ENCODE assay signal across 23 mouse cellular contexts in genomic region chr7:4518487-4518886, GRCm38 (mm10). TPM values are rescaled to one million over a fixed set of nuclear protein-coding genes. Genes with fewer than 3 reads are reported as not detected.
DNase-seq lines count a peak whose midpoint lies in the region; ATAC-seq and TF ChIP-seq lines count a peak whose summit lies in the region.
"Had no signal": no experiment of that assay in that cellular context is flagged by ENCODE, and none has a peak within 500 bp of the region (broad histone marks: within the 10 kb centered on the region; RNA-seq: fewer than 3 reads in every experiment).

No protein-coding gene starts in this region.

- peak overlapping the region; percentile 21; the same call in 1 of the 2 replicates for H3K9ac ChIP-seq in heart, embryonic 15.5 days
- peak overlapping the region; percentile 77; the same call in 1 of the 2 replicates for H3K9ac ChIP-seq in heart, postnatal 0 days (replicated peaks; ENCODE audit: low read depth, low read length)
- H3K9ac ChIP-seq: embryonic facial prominence, embryonic 12.5 days; limb, embryonic 13.5 days; liver, embryonic 15.5 days; neural tube, embryonic 12.5 days had no signal

- H3K9me3 ChIP-seq in heart, embryonic 15.5 days (replicated peaks), result no peaks in the 10 kb centered on the region
- no peaks in the 10 kb centered on the region for H3K9me3 ChIP-seq in heart, postnatal 0 days (replicated peaks; ENCODE audit: control insufficient read depth, low read length)
- H3K9me3 ChIP-seq: embryonic facial prominence, embryonic 12.5 days; limb, embryonic 13.5 days; liver, embryonic 15.5 days; neural tube, embryonic 12.5 days had no signal

- WGBS in heart, embryonic 15.5 days, result 36% methylated on average over 1 of the region's 1 CpGs
- WGBS in heart, postnatal 0 days, result 27% methylated on average over 1 of the region's 1 CpGs

- TF ChIP-seq CTCF in heart, postnatal 0 days (IDR thresholded peaks at IDR 0.05; ENCODE audit: low read depth), result no peak

- peaks cover 9% of the 10 kb centered on the region; the same call in 1 of the 2 replicates for H3K36me3 ChIP-seq in heart, embryonic 15.5 days
- peaks cover 25% of the 10 kb centered on the region for H3K36me3 ChIP-seq in heart, postnatal 0 days (replicated peaks; ENCODE audit: control insufficient read depth, insufficient read depth, low read length)
- H3K36me3 ChIP-seq: embryonic facial prominence, embryonic 12.5 days; limb, embryonic 13.5 days; liver, embryonic 15.5 days; neural tube, embryonic 12.5 days had no signal

- peak overlapping the region; percentile 88 for H3K27ac ChIP-seq in heart, embryonic 15.5 days
- peak overlapping the region; percentile 89 for H3K27ac ChIP-seq in heart, postnatal 0 days (ENCODE audit: low read depth)
- H3K27ac ChIP-seq: embryonic facial prominence, embryonic 12.5 days; hindbrain, postnatal 0 days; limb, embryonic 13.5 days; liver, embryonic 15.5 days; neural tube, embryonic 12.5 days; stomach, postnatal 0 days had no signal

- no peak for TF ChIP-seq EP300 in heart, postnatal 0 days (IDR thresholded peaks at IDR 0.05; ENCODE audit: low read depth)

- DNase-seq in heart, adult 11 months, result no peak
- DNase-seq in 416B (ENCODE audit: low read depth), result peak; percentile 38
- peak; percentile 39 for DNase-seq in CD4-positive helper T cell, adult 2 months (ENCODE audit: low read depth, low spot score)
- no peak for DNase-seq in heart, postnatal 0 days (ENCODE audit: low spot score)
- no peak for DNase-seq in layer of hippocampus, adult 18-20 months (ENCODE audit: low spot score in 2 of 2)
- DNase-seq in embryo, embryonic 10.5 days (ENCODE audit: low spot score), result no peak
- DNase-seq: adrenal gland, postnatal 36 days; cerebellum, adult 8-10 months; kidney, adult 8-10 months; kidney, postnatal 25 days; layer of hippocampus, adult 9-11 months; lung, postnatal 14 days; spleen, adult 18-20 months had no signal

- no peak for ATAC-seq in heart, embryonic 15.5 days (replicated peaks; ENCODE audit: insufficient number of reproducible peaks, insufficient read depth, low FRiP score, low read depth)
- no peak for ATAC-seq in heart, postnatal 0 days (ENCODE audit: insufficient read depth, low read depth)
- ATAC-seq: forebrain, embryonic 16.5 days; hindbrain, postnatal 0 days had no signal

- peaks cover 58% of the 10 kb centered on the region for H3K4me1 ChIP-seq in heart, embryonic 15.5 days (replicated peaks)
- H3K4me1 ChIP-seq in heart, postnatal 0 days (ENCODE audit: control insufficient read depth, insufficient read depth), result peaks cover 47% of the 10 kb centered on the region

- no peaks in the 10 kb centered on the region for H3K27me3 ChIP-seq in heart, embryonic 15.5 days
- no peaks in the 10 kb centered on the region for H3K27me3 ChIP-seq in heart, postnatal 0 days (ENCODE audit: control insufficient read depth, insufficient read depth, low read length)
- H3K27me3 ChIP-seq: embryonic facial prominence, embryonic 12.5 days had no signal

- H3K4me3 ChIP-seq in heart, embryonic 15.5 days, result peak overlapping the region; percentile 58
- peak overlapping the region; percentile 49 for H3K4me3 ChIP-seq in heart, postnatal 0 days (ENCODE audit: low read depth, low read length)
- H3K4me3 ChIP-seq: embryonic facial prominence, embryonic 12.5 days; limb, embryonic 13.5 days; liver, embryonic 15.5 days; neural tube, embryonic 12.5 days had no signal

- peak overlapping the region; percentile 70 for H3K4me2 ChIP-seq in heart, embryonic 15.5 days
- peak overlapping the region; percentile 79 for H3K4me2 ChIP-seq in heart, postnatal 0 days (ENCODE audit: low read depth, low read length)
- H3K4me2 ChIP-seq: embryonic facial prominence, embryonic 12.5 days; limb, embryonic 13.5 days; liver, embryonic 15.5 days; neural tube, embryonic 12.5 days had no signal

RNA-seq across cellular contexts. Expression of gene Tnnt1, which starts 2.3 kb away (rescaled TPM):
- 255 and 278 TPM in 2 replicates for polyA plus RNA-seq in heart, embryonic 15.5 days (2015; fragmentation: Nextera tagmentation; extraction: Ambion mirVana)
- total RNA-seq in heart, postnatal 0 days (2014; rRNA removed; ENCODE audit: low replicate concordance), result 27.4 and 28.3 TPM in 2 replicates
- polyA plus RNA-seq in heart, postnatal 0 days (2015; fragmentation: Nextera tagmentation; extraction: Ambion mirVana), result 93.7 and 106 TPM in 2 replicates
- total RNA-seq in layer of hippocampus, adult 18-20 months (2021), result 1 to 10 TPM; 1.7 to 3.0 TPM

RNA-seq across cellular contexts. Expression of gene Tnni3, which starts 5.5 kb away (rescaled TPM):
- polyA plus RNA-seq in heart, embryonic 15.5 days (2015; fragmentation: Nextera tagmentation; extraction: Ambion mirVana), result 2,753 and 3,427 TPM in 2 replicates
- total RNA-seq in heart, postnatal 0 days (2014; rRNA removed; ENCODE audit: low replicate concordance), result 4,764 and 5,473 TPM in 2 replicates
- 8,811 and 8,917 TPM in 2 replicates for polyA plus RNA-seq in heart, postnatal 0 days (2015; fragmentation: Nextera tagmentation; extraction: Ambion mirVana)
- total RNA-seq in layer of hippocampus, adult 18-20 months (2021), result 1 to 10 TPM in 1 of 2 experiments, under 1 TPM in 1; 0.54 to 1.3 TPM
- total RNA-seq: hindbrain, postnatal 0 days had no signal

RNA-seq across cellular contexts. Expression of gene Dnaaf3, which starts 13.8 kb away (rescaled TPM):
- polyA plus RNA-seq in heart, embryonic 15.5 days (2015; fragmentation: Nextera tagmentation; extraction: Ambion mirVana), result 0.96 and 1.2 TPM in 2 replicates
- total RNA-seq in heart, postnatal 0 days (2014; rRNA removed; ENCODE audit: low replicate concordance), result 0.11 and 2.6 TPM in 2 replicates
- polyA plus RNA-seq in heart, postnatal 0 days (2015; fragmentation: Nextera tagmentation; extraction: Ambion mirVana), result 0.60 and 0.63 TPM in 2 replicates
- under 1 TPM; 0.74 to 0.81 TPM for total RNA-seq in layer of hippocampus, adult 18-20 months (2021)

RNA-seq across cellular contexts. Expression of gene Ppp1r12c, which starts 17.0 kb away (rescaled TPM):
- 32.5 and 43.7 TPM in 2 replicates for polyA plus RNA-seq in heart, embryonic 15.5 days (2015; fragmentation: Nextera tagmentation; extraction: Ambion mirVana)
- total RNA-seq in heart, postnatal 0 days (2014; rRNA removed; ENCODE audit: low replicate concordance), result 89.1 and 105 TPM in 2 replicates
- polyA plus RNA-seq in heart, postnatal 0 days (2015; fragmentation: Nextera tagmentation; extraction: Ambion mirVana), result 22.5 and 24.2 TPM in 2 replicates
- total RNA-seq in layer of hippocampus, adult 18-20 months (2021), result 100 to 1,000 TPM; 148 to 153 TPM

RNA-seq across cellular contexts. Expression of gene Syt5, which starts 28.9 kb away (rescaled TPM):
- 1.3 and 2.0 TPM in 2 replicates for polyA plus RNA-seq in heart, embryonic 15.5 days (2015; fragmentation: Nextera tagmentation; extraction: Ambion mirVana)
- total RNA-seq in heart, postnatal 0 days (2014; rRNA removed; ENCODE audit: low replicate concordance), result 0.23 and 1.4 TPM in 2 replicates
- polyA plus RNA-seq in heart, postnatal 0 days (2015; fragmentation: Nextera tagmentation; extraction: Ambion mirVana), result 0.70 and 0.92 TPM in 2 replicates
- 100 to 1,000 TPM; 211 to 233 TPM for total RNA-seq in layer of hippocampus, adult 18-20 months (2021)
- total RNA-seq: common myeloid progenitor, adult 5-6 weeks; hematopoietic stem cell, adult 5-6 weeks had no signal

Comparison
In these comparisons a context has a peak if more than half of its experiments do, and no peak if none do; other contexts are left out.
1. DNase-seq: peak in 416B (single experiment) and CD4-positive helper T cell, adult 2 months (single experiment); none in heart, adult 11 months (single experiment), heart, postnatal 0 days (single experiment), layer of hippocampus, adult 18-20 months (0 of 2) and embryo, embryonic 10.5 days (single experiment).
2. RNA of gene Tnni3, which starts 5.5 kb away (total RNA-seq): 4,764 to 5,473 TPM in heart, postnatal 0 days; 0.54 to 1.3 TPM in layer of hippocampus, adult 18-20 months; every median in the first group is over 1,000 times any median in the second.